Comparison of ENCODE assay signal across 22 mouse cellular contexts in genomic region chr4:24596942-24597611, GRCm38 (mm10).
A peak's percentile ranks its signal among the peaks of the same experiment; 100 is the strongest.
DNase-seq lines count a peak whose midpoint lies in the region; ATAC-seq and TF ChIP-seq lines count a peak whose summit lies in the region.
"Had no signal": no experiment of that assay in that cellular context is flagged by ENCODE, and none has a peak within 500 bp of the region (broad histone marks: within the 10 kb centered on the region; RNA-seq: fewer than 3 reads in every experiment).

No protein-coding gene starts in this region.

- 34% methylated on average over 6 of the region's 6 CpGs for WGBS in heart, postnatal 0 days
- WGBS in heart, adult 2 months = 65% methylated on average over 6 of the region's 6 CpGs

- no peaks in the 10 kb centered on the region for H3K4me1 ChIP-seq in heart, postnatal 0 days (ENCODE audit: control insufficient read depth, insufficient read depth)
- H3K4me1 ChIP-seq in heart, adult 2 months (ENCODE audit: control insufficient read depth, insufficient read depth, low read length) = no peaks in the 10 kb centered on the region
- H3K4me1 ChIP-seq: embryonic facial prominence, embryonic 10.5 days; hindbrain, embryonic 15.5 days; limb, embryonic 13.5 days; megakaryocyte, embryonic 14.5 days had no signal

- intact Hi-C loops in heart, adult 2 months (cut with DNase I) = no loop called here

- no peak for ATAC-seq in heart, postnatal 0 days (ENCODE audit: insufficient read depth, low read depth)
- peak; percentile 71 for ATAC-seq in common myeloid progenitor, adult 5-6 weeks (replicated peaks; ENCODE audit: low read depth, poor library complexity, severe bottlenecking)
- peak; percentile 67 for ATAC-seq in megakaryocyte progenitor cell, adult 5-6 weeks (replicated peaks; ENCODE audit: poor library complexity)
- ATAC-seq: midbrain, embryonic 16.5 days had no signal

- DNase-seq in heart, postnatal 0 days (ENCODE audit: low spot score) = no peak
- DNase-seq in heart, adult 2 months = no peak
- peak; percentile 24 for DNase-seq in ES-CJ7 (ENCODE audit: low read depth, low spot score)
- DNase-seq in thymus, postnatal 14 days = no peak
- no peak for DNase-seq in right cerebral cortex, postnatal 14 days
- DNase-seq: adrenal gland, postnatal 10 days; cerebellum, adult 11-12 months; cerebellum, postnatal 25 days; gastrocnemius, postnatal 10 days; heart, postnatal 36 days; kidney, adult 11 months; layer of hippocampus, postnatal 36 days; thymus, postnatal 25 days had no signal

- H3K79me2 ChIP-seq in heart, adult 2 months (replicated peaks; ENCODE audit: control insufficient read depth, insufficient read depth, low read length) = no peaks in the 10 kb centered on the region

- no peak overlapping the region for H3K4me3 ChIP-seq in heart, postnatal 0 days (ENCODE audit: low read depth, low read length)
- no peak overlapping the region for H3K4me3 ChIP-seq in heart, adult 2 months
- H3K4me3 ChIP-seq: embryonic facial prominence, embryonic 10.5 days; heart, embryonic 13.5 days; hindbrain, embryonic 15.5 days; layer of hippocampus, adult 2 months; limb, embryonic 13.5 days; megakaryocyte, embryonic 14.5 days had no signal

- peak; percentile 30; the same call in 1 of the 2 replicates for TF ChIP-seq CTCF in heart, postnatal 0 days (IDR thresholded peaks at IDR 0.05; ENCODE audit: low read depth)
- TF ChIP-seq CTCF in heart, adult 2 months (IDR thresholded peaks at IDR 0.05) = no peak

- peaks cover 22% of the 10 kb centered on the region for H3K36me3 ChIP-seq in heart, postnatal 0 days (replicated peaks; ENCODE audit: control insufficient read depth, insufficient read depth, low read length)
- H3K36me3 ChIP-seq in heart, adult 2 months (ENCODE audit: control insufficient read depth, insufficient read depth, low read length) = no peaks in the 10 kb centered on the region
- H3K36me3 ChIP-seq: hindbrain, embryonic 15.5 days had no signal

- H3K27ac ChIP-seq in heart, postnatal 0 days (ENCODE audit: low read depth) = no peak overlapping the region
- H3K27ac ChIP-seq in heart, adult 2 months = no peak overlapping the region
- H3K27ac ChIP-seq: embryonic facial prominence, embryonic 10.5 days; heart, embryonic 13.5 days; hindbrain, embryonic 15.5 days; layer of hippocampus, adult 2 months; limb, embryonic 13.5 days had no signal

- TF ChIP-seq EP300 in heart, postnatal 0 days (IDR thresholded peaks at IDR 0.05; ENCODE audit: low read depth) = no peak
- TF ChIP-seq EP300 in heart, adult 2 months (IDR thresholded peaks at IDR 0.05; ENCODE audit: insufficient read depth, low read depth, low read length) = no peak

- TF ChIP-seq POLR2A in heart, adult 2 months (IDR thresholded peaks at IDR 0.05; ENCODE audit: insufficient read depth, low read depth, low read length) = no peak

- no peaks in the 10 kb centered on the region for H3K9me3 ChIP-seq in heart, postnatal 0 days (replicated peaks; ENCODE audit: control insufficient read depth, low read length)
- H3K9me3 ChIP-seq: embryonic facial prominence, embryonic 10.5 days; heart, embryonic 13.5 days; hindbrain, embryonic 15.5 days; limb, embryonic 13.5 days; megakaryocyte, embryonic 14.5 days had no signal

- H3K9ac ChIP-seq in heart, postnatal 0 days (replicated peaks; ENCODE audit: low read depth, low read length) = no peak overlapping the region
- H3K9ac ChIP-seq in heart, adult 2 months (ENCODE audit: low read depth, low read length) = no peak overlapping the region
- H3K9ac ChIP-seq: heart, embryonic 13.5 days; hindbrain, embryonic 15.5 days; limb, embryonic 13.5 days had no signal

- H3K4me2 ChIP-seq in heart, postnatal 0 days (ENCODE audit: low read depth, low read length) = no peak overlapping the region
- H3K4me2 ChIP-seq: heart, embryonic 13.5 days; hindbrain, embryonic 15.5 days; limb, embryonic 13.5 days had no signal

- no peaks in the 10 kb centered on the region for H3K27me3 ChIP-seq in heart, postnatal 0 days (ENCODE audit: control insufficient read depth, insufficient read depth, low read length)
- H3K27me3 ChIP-seq in heart, adult 2 months (ENCODE audit: control insufficient read depth, insufficient read depth, low read length) = no peaks in the 10 kb centered on the region
- H3K27me3 ChIP-seq: heart, embryonic 13.5 days; hindbrain, embryonic 15.5 days; limb, embryonic 13.5 days; megakaryocyte, embryonic 14.5 days had no signal
